Mouse (Mus musculus) hindbrain, embryonic 14.5 days (tissue): Measurements from ENCODE around the gene Gm30302. TPM values are rescaled to one million over a fixed set of nuclear protein-coding genes. Genes with fewer than 3 reads are reported as not detected.

Experiments
- ATAC-seq: fragments of 200-750 bp; cut with Nextera tagmentation; 2 replicates; pipeline ENCODE4 v1.8.0; 2017; ENCODE audit warnings: moderate number of reproducible peaks, mild to moderate bottlenecking, moderate TSS enrichment, moderate library complexity; ENCODE audit not compliant: low FRiP score
- DNase-seq: peaks from one replicate; pipeline ENCODE4 v3.0.0-alpha.2; 2015; ENCODE audit warnings: low spot score
- H3K27ac ChIP-seq: fragments of 300-500 bp; sonication (generic); 2 replicates; pipeline ENCODE4 v1.5.1; 2014; ENCODE audit warnings: mild to moderate bottlenecking, moderate library complexity
- H3K27me3 ChIP-seq: fragments of 300-500 bp; sonication (generic); 2 replicates; pipeline ENCODE4 v1.6.1; 2014; ENCODE audit warnings: mild to moderate bottlenecking, low read length, mixed read lengths; ENCODE audit not compliant: control insufficient read depth, insufficient read depth
- H3K36me3 ChIP-seq: fragments of 300-500 bp; sonication (generic); replicated peaks from 2 replicates; pipeline ENCODE4 v1.6.1; 2014; ENCODE audit not compliant: control insufficient read depth, insufficient read depth
- H3K4me1 ChIP-seq: fragments of 300-500 bp; sonication (generic); replicated peaks from 2 replicates; pipeline ENCODE4 v1.6.1; 2014; ENCODE audit warnings: antibody characterized with exemption, low read length, mixed read lengths; ENCODE audit not compliant: control insufficient read depth, insufficient read depth
- H3K4me2 ChIP-seq: fragments of 300-500 bp; sonication (generic); replicated peaks from 2 replicates; pipeline ENCODE4 v1.6.1; 2014; ENCODE audit warnings: mild to moderate bottlenecking, moderate library complexity
- H3K4me3 ChIP-seq: fragments of 300-500 bp; sonication (generic); replicated peaks from 2 replicates; pipeline ENCODE4 v1.5.1; 2014; ENCODE audit warnings: mild to moderate bottlenecking, low read length
- H3K9ac ChIP-seq: fragments of 300-500 bp; sonication (generic); 2 replicates; pipeline ENCODE4 v1.6.1; 2014
- H3K9me3 ChIP-seq: fragments of 300-500 bp; sonication (generic); 2 replicates; pipeline ENCODE4 v1.6.1; 2016; ENCODE audit warnings: low read length; ENCODE audit not compliant: control insufficient read depth
- WGBS: fragments of 180-500 bp; shearing (Covaris S2); extraction: QIAGEN DNeasy Blood & Tissue Kit; methylation state at CpG from one replicate; pipeline ENCODE4 v1.1.7; 2014; 5-methylcytosine and 5-hydroxymethylcytosine counted together
- polyA plus RNA-seq: library from polyadenylated mRNA; unstranded; fragments of >200 nt; fragmentation: Nextera tagmentation; extraction: Ambion mirVana; gene quantifications from 2 replicates; pipeline ENCODE4 v1.2.1, GENCODE M21; 2014

Gm30302 gene
- polyA plus RNA-seq, 1 experiment from 2014 or later, result 0.15 TPM

DNA sequence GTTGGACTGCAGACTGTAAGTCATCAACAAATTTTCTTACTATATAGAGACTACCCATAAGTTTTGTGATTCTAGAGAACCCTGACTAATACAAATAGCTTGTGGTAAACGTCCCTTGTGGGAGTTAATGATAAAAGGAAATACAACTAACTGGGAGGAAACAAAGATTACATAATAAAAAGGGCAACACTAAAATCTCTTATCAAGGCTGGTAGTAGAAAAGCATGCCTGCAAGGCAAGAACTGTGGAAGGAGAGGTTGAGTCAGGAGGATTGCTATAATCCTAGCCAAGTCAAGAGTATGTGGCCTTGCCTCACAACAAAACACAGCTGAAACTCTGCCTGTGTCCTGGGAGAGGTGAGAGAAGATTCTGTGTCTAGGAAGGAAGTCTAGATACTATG, 38.1 kb downstream of the Gm30302 start:
- no peak for ATAC-seq
- no peak overlapping the region for H3K27ac ChIP-seq
- 69% methylated on average over 1 of the region's 1 CpGs for WGBS
- H3K36me3 ChIP-seq, result no peaks in the 10 kb centered on the region
- no peaks in the 10 kb centered on the region for H3K9me3 ChIP-seq
- DNase-seq, result no peak
- H3K4me1 ChIP-seq, result no peaks in the 10 kb centered on the region
- no peak overlapping the region for H3K9ac ChIP-seq
- no peak overlapping the region for H3K4me3 ChIP-seq
- no peak overlapping the region for H3K4me2 ChIP-seq
- no peaks in the 10 kb centered on the region for H3K27me3 ChIP-seq

DNA sequence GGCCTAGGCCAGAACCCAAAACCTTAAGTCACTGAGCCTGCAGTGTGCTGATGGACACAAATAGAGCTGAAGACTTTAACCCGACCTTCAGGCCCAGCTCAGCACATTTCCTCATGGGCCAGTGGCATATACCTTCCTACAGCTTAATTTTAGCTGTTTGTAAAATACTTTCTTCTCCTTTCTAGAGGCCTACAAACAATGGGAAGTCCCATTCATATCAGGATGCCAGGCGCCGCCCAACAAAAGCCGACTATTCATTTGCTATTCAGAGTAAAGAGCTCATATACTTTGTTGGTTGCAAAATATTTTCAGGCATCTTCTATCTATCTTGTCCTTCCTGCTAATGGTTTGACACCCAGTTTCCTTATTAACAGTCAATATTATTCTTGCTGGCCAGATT, 40.8 kb downstream of the Gm30302 start:
- Histone ChIP-seq H3K27me3 (no peaks in the 10 kb centered on the region), H3K36me3 (no peaks in the 10 kb centered on the region), H3K9me3 (no peaks in the 10 kb centered on the region), H3K9ac (no peak overlapping the region), H3K4me2 (no peak overlapping the region), H3K4me3 (no peak overlapping the region), H3K4me1 (no peaks in the 10 kb centered on the region), H3K27ac (no peak overlapping the region)
- no peak for ATAC-seq
- WGBS, result 82% methylated on average over 4 of the region's 4 CpGs
- DNase-seq, result no peak

DNA sequence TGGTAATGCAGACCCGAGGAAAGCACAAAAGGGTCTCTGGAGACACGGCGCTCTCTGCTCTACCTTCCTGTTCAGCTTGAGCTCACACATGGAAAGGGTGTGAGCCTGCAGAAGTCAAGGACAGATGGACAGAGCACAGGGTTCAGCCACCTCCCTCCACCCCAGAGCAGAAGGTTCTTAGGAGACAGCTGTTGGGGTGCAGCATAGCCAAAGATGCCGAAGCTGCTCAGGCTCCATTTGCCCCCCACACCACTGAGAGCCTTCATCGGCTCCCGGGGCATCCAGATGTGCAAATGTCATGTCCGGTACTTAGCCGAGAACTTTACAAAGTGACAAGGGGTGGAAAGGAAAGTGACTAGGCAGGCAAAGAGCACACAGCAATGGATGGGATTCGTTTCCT, 42.2 kb downstream of the Gm30302 start:
- Histone ChIP-seq H3K9me3 (no peaks in the 10 kb centered on the region), H3K36me3 (no peaks in the 10 kb centered on the region), H3K4me1 (no peaks in the 10 kb centered on the region), H3K4me2 (no peak overlapping the region), H3K27me3 (no peaks in the 10 kb centered on the region), H3K27ac (no peak overlapping the region), H3K4me3 (no peak overlapping the region), H3K9ac (no peak overlapping the region)
- ATAC-seq (no peak), DNase-seq (no peak)
- 91% methylated on average over 9 of the region's 9 CpGs for WGBS

DNA sequence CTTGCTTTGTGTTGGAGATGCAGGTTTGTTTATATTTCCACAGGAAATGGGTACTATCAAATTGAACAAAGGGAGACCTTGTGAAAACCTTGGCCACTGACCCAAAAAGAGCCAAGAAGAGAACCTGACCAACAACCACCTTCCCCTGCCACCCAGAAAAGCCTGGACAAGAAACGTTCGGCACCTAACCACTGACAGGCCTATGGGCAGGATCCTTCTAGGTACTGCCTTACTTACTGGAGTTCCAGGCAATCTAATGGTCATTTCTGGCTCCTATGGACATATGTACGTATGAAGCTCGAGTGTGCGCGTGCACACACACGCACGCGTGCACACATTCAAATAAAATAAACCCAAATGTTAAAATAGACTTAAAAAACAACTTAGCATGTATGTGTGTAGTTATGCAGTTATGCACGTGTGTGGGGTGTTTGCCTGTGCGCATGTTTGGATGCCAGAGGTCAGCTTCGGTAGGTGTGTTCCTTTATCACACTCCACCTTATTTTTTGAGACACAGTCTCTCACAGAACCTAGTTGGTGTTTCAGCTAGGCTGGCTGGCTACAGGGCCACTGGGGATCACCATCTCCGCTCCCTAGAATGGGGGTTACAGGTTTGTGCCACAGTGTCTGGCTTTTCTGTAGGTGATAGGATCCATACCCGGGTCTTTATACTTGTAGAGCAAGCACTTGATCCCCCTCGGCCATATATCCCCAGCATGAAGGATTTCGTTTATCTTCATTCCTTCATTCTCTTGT, 57.3 kb downstream of the Gm30302 start:
- H3K27me3 ChIP-seq, result no peaks in the 10 kb centered on the region
- no peak overlapping the region for H3K27ac ChIP-seq
- no peak overlapping the region for H3K9ac ChIP-seq
- H3K4me3 ChIP-seq, result no peak overlapping the region
- no peak for DNase-seq
- no peak for ATAC-seq
- H3K9me3 ChIP-seq, result no peaks in the 10 kb centered on the region
- 93% methylated on average over 16 of the region's 16 CpGs for WGBS
- no peaks in the 10 kb centered on the region for H3K36me3 ChIP-seq
- no peaks in the 10 kb centered on the region for H3K4me1 ChIP-seq
- H3K4me2 ChIP-seq, result no peak overlapping the region

DNA sequence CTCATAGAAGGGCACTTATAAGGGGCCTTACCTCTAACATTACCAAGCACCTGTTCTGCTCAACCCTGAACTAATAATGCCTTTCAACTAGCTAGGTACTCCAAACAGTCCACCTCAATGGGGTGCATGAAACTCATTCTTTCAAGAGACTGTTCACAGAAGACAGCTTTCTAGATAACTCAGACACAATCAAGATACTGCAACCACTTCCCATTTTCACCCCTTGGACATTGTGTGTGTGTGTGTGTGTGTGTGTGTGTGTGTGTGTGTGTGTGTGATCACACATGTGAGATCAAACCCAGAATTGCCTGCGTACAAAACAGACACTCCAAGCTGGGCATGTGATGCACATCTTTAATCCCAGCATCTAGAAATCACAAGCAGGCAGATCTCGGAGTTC, 60.8 kb downstream of the Gm30302 start:
- ATAC-seq, result no peak
- H3K4me2 ChIP-seq, result no peak overlapping the region
- no peak overlapping the region for H3K4me3 ChIP-seq
- peaks cover 33% of the 10 kb centered on the region for H3K36me3 ChIP-seq
- H3K27me3 ChIP-seq, result no peaks in the 10 kb centered on the region
- H3K9me3 ChIP-seq, result no peaks in the 10 kb centered on the region
- DNase-seq, result no peak
- WGBS, result 90% methylated on average over 2 of the region's 2 CpGs
- no peak overlapping the region for H3K27ac ChIP-seq
- no peak overlapping the region for H3K9ac ChIP-seq
- no peaks in the 10 kb centered on the region for H3K4me1 ChIP-seq

DNA sequence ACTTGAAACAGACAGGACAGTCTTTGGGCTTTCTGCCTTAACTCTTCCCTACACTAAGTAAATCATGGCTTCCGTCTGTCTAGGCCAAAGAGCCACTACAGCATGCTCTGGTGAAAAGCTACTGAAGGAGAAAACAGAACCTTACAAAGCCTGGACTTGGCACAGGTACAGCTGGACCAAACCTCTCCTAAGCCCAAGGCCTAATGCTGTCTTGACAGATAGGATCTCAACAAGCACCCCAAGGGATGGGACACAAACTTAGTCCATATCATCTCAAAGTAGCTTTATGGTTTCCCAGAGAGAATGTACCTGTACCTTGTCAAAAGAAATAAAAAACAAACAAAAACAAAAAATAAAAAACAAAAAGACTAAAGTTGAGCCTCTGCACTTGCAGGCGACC, 62.4 kb downstream of the Gm30302 start:
- Histone ChIP-seq H3K4me1 (no peaks in the 10 kb centered on the region), H3K27ac (no peak overlapping the region), H3K36me3 (peaks cover 48% of the 10 kb centered on the region), H3K9ac (no peak overlapping the region), H3K9me3 (no peaks in the 10 kb centered on the region), H3K27me3 (no peaks in the 10 kb centered on the region), H3K4me2 (no peak overlapping the region), H3K4me3 (no peak overlapping the region)
- WGBS, result 95% methylated on average over 2 of the region's 2 CpGs
- DNase-seq (no peak), ATAC-seq (no peak)

Other genes starting within 250 kb of the Gm30302 start
- gene Omd, start 216.5 kb downstream of the Gm30302 start, polyA plus RNA-seq, result 0.20 and 0.34 TPM in 2 replicates
- 8.6 and 8.7 TPM in 2 replicates for gene Ogn, start 191.0 kb downstream of the Gm30302 start, polyA plus RNA-seq
- 8.1 and 8.3 TPM in 2 replicates for gene Cenpp, start 146.2 kb downstream of the Gm30302 start, polyA plus RNA-seq
- 13.7 and 15.3 TPM in 2 replicates for gene Nol8, start 145.9 kb downstream of the Gm30302 start, polyA plus RNA-seq
- 52.6 and 59.2 TPM in 2 replicates for gene Iars, start 116.9 kb downstream of the Gm30302 start, polyA plus RNA-seq